Mouse (Mus musculus): ENCODE measurements around the gene Slc35e1. TPM values are rescaled to one million over a fixed set of nuclear protein-coding genes. Genes with fewer than 3 reads are reported as not detected.

Slc35e1 gene
- 61.5 TPM for total RNA-seq (2023)

GRCm38 (mm10) chr8:72491680-72492621 is at the start of gene Slc35e1:
Gene Slc35e1, minus strand, starts transcription at chr8:72492614.

GRCm38 (mm10) chr8:72474826-72475546 is 17.4 kb downstream of the Slc35e1 start, which contains the start of gene Cherp:
Gene Cherp, minus strand, starts transcription at chr8:72475226.

GRCm38 (mm10) chr8:72443338-72443993 is 48.9 kb downstream of the Slc35e1 start, which contains the start of the genes Calr3 and 1700030K09Rik:
Gene Calr3, minus strand, starts transcription at chr8:72443870.
Gene 1700030K09Rik, plus strand, starts transcription at chr8:72443880.

Other genes starting within 250 kb of the Slc35e1 start
- 16.9 TPM for gene Gm10282, start 187.4 kb downstream of the Slc35e1 start, total RNA-seq (2023)
- gene Klf2, start 173.6 kb downstream of the Slc35e1 start, total RNA-seq (2023): 2,143 TPM
- gene Eps15l1, start 71.2 kb downstream of the Slc35e1 start, total RNA-seq (2023): 107 TPM
- gene Calr3, start 48.7 kb downstream of the Slc35e1 start, total RNA-seq (2023): not detected
- gene 1700030K09Rik, start 48.7 kb downstream of the Slc35e1 start, total RNA-seq (2023): 4.3 TPM
- 109 TPM for gene Cherp, start 17.4 kb downstream of the Slc35e1 start, total RNA-seq (2023)
- 21.0 TPM for gene Med26, start 55.7 kb upstream of the Slc35e1 start, total RNA-seq (2023)
- gene Smim7, start 78.5 kb upstream of the Slc35e1 start, total RNA-seq (2023): 121 TPM
- 3.2 TPM for gene Tmem38a, start 79.4 kb upstream of the Slc35e1 start, total RNA-seq (2023)
- gene Nwd1, start 154.1 kb upstream of the Slc35e1 start, total RNA-seq (2023): 0.09 TPM
- 136 TPM for gene Sin3b, start 230.7 kb upstream of the Slc35e1 start, total RNA-seq (2023)

Measured in CD4-positive naive resting alpha-beta T cell, adult 57 days (primary cell).